Mouse (Mus musculus) liver, postnatal 0 days (tissue): ENCODE measurements at regions not wholly inside any gene's neighbourhood (a gene's known extent, or its start where the extent isn't known, plus 50 kb on each side); places are given as distances from the start of the nearest gene placed in this dataset.

ENCODE experiments used
- CTCF ChIP-seq: sonication (generic); IDR thresholded peaks from 2 replicates; pipeline ENCODE4 v1.5.1; 2016; ENCODE audit warnings: antibody characterized with exemption, low read depth
- EP300 ChIP-seq: IDR thresholded peaks from 2 replicates; pipeline ENCODE4 v1.6.1; 2016; ENCODE audit warnings: antibody characterized with exemption, low read depth, mild to moderate bottlenecking

GRCm38 (mm10) chr19:54557984-54558383 lies 514.0 kb downstream of the Adra2a start:
- TF ChIP-seq CTCF (no peak), EP300 (no peak)
